Mouse (Mus musculus): ENCODE data around the gene Sec61a1.

Gene Sec61a1

DNA sequence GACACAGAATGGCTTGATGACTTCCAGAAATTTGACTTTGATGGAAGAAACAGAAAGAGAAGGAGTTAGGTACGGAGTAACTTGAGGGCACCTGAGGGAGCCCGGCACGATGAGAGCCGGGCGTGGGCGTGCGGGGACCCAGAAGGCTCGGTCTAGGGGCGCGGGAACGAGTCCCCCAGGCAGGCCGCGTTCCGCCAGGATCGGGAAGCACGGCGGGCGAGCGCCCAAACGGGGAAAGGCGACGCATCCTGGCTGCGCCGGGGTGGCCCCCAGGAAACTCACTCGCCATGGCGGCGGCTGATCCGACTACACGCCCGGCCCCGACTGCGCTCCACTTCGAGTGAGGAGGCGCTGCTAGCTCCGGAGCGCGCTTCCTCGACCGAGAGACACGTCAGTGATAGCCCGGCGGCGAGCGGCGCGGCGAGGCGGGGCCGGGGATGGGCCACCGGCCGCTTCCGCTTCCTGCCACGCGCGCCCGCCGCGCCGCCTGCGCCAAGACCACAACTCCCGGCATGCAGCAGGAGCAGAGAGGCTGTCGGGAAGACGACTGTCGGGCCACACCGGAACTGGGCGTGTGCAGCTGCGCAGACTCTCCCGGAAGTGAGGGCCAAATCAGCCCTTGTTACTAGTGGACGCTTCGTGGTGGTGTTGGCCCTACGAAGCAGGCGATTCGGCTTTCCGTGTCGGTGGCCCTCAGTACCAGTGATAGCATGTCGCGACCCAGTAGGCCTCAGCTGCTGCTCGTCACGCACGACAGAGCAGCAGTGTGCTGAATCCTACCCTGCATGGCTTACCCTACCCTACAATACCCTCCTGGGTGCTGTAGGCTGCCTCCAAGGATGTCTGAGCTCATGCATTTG, at the start of gene Sec61a1:
Sec61a1 (minus strand) TSS at position 502 of the 860 bp plus-strand sequence.
- peak; percentile 85 to 94 for DNase-seq (ENCODE audit: low spot score in 2 of 2)

DNA sequence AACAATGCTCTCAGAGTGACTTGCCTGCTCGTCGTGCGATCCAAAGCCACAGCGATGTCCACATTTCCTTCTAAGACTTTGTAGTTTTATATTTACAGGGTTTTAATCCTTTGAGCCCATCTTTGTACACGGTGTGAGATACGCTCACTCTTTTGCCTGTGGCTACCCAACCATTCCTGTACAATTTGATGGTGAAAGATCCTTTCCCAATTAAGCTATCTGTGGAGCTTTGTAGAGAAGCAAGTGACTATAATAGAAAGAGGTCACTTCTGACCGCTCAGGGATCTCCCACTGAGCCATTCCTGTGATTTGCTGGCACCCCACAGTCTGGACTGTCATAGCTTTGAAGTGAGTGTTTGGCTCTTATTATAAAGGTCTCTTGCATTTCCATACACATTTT, 48.0 kb upstream of the Sec61a1 start:
- DNase-seq (ENCODE audit: low spot score in 2 of 2): no peak

DNA sequence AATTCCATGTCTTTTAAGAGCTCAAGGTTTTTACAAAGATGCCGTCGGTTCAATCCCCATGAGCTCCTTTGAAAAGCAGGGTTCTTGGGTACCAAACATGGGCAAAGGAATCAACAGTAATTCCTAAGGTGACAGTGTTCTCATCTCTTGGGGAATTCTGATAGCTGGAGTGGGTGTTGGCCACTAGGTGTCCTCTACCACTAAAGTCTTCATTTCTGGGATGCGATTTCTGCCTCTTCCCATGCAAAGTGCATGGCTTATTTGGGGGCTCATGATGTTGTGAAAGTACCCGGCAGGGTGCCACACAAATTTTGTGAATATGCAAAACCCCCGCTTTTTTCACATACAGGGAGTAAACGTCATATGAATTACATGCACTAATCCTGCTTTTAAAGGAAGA, 46.3 kb upstream of the Sec61a1 start:
- no peak for DNase-seq (ENCODE audit: low spot score in 2 of 2)

DNA sequence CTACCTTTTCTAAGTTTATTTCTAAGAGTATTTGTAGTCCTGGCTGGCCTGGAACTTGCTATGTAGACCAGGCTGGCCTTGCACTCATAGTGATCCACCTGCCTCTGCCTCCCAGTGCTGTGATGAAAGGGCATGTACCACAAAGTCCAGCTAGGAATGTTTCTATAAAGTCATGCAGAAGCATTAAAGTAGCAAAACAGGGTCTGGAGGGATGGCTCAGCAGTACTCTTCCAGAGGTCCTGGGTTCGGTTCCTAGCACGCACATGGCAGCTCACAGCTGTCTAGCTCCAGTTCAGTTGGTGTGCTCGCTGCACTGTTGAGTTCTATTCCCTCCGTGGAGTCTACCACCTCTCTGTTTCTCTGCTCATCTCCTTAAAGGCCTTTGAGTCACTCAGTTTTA, 41.5 kb upstream of the Sec61a1 start:
- no peak for DNase-seq (ENCODE audit: low spot score in 2 of 2)

DNA sequence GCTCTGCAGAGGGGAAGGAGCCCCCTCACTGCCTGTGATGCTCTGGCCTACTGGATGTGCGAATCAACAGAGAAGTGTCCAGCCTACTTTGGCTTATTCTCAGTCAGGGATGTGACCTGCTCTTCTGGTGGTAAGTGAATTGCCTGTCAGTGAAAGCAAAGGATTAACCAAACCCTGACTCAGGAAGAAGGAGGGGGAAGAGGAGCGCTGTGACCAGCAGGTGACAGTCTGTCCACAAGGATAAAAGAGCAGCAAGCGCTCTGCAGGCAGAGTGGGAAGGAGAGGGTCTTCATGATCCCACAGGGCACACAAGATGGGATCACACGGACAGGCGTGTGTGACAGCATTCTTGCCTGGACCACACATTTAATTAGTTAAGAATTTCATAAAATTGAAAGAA, 41.0 kb upstream of the Sec61a1 start:
- DNase-seq (ENCODE audit: low spot score in 2 of 2): no peak

DNA sequence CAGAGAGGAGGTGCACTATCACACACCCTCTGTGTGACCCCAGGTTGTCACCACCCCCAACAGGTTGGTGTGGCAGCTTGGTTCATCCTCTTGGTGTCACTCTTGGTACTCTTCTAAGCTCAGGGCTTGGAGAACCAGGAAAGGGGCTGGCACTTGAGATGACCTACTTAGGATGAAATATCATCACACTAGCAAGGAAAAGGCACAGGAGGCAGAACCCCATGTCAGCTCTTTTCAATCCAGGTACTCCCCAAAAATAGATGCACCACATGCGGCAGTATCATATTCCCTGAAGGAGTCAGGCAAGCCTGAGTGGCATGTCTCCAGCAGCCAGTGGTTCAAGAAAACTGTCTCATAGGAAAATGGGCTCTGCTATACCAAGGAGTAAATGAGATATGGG, 39.4 kb upstream of the Sec61a1 start:
- DNase-seq (ENCODE audit: low spot score in 2 of 2): no peak

DNA sequence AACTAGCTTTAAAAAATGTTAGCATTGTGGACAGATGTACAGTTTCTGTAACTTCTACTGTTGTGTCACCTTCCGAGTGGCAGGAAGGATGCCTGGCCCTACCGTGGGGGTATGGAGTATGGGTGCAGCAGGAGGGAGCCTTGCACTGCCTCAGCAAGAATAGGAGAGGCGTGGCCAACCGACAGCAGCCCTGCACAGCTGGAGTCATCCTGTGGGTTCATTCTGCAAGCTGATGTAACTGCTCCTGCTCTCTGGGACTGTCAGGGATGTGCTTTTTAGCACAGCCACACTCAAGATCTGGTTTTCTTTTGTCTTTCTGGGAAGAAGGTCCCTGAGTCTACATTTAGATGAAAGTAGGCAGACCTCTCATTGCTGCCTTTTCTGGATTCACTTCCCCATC, 38.8 kb upstream of the Sec61a1 start:
- DNase-seq (ENCODE audit: low spot score in 2 of 2): no peak

DNA sequence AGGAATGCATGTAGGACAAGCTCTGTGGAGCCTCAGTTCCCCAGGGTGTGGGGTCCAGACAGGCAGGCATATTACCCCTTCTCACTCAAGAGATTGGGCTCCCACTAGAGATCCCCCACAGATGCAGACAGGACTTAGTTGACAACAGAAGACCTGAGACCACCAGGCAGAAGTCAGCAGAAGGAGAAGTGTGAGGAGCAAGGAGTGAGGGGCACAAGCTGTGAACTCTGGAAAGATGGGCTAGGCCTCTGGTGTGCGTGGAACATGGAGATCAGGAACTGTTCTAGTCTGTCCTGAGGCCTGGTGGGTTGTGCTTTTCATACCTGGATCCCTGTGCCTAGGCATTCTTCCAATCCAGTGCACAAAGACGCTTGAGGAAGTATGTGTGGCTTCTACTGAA, 31.2 kb upstream of the Sec61a1 start:
- no peak for DNase-seq (ENCODE audit: low spot score in 2 of 2)

DNA sequence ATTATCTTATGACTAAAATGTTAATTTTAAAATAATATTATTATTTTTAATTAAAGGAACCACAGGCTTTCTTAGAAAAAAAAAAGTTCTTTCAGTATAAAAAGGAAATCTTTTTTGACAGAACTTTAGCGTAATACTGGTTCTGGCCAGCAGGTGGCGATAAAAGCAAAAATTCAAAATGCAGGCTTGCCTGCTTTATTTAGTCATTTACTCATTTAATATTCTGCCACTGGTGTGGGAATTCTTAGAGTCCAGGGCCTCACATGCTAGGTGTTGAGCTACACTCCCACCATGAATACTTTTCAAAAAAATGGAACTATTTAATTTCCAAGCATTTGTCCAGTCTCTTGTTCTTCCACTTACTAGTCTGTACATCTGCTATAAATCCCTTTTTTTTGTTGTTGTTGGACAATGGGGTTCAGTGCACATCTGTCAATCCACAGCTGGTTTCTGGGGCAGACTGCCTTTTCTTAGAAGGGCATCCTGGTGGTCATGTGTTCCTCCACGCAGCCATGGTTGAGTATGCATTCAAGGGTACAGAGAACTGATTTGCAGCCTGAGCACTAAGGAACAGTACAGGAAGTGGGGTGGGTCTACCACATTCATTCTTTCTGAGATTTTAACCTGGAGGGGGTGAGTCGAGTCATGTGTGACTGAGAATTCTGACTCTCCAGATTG, 30.6 kb upstream of the Sec61a1 start:
- DNase-seq (ENCODE audit: low spot score in 2 of 2): peak in 1 of 2 experiments; percentile 55

DNA sequence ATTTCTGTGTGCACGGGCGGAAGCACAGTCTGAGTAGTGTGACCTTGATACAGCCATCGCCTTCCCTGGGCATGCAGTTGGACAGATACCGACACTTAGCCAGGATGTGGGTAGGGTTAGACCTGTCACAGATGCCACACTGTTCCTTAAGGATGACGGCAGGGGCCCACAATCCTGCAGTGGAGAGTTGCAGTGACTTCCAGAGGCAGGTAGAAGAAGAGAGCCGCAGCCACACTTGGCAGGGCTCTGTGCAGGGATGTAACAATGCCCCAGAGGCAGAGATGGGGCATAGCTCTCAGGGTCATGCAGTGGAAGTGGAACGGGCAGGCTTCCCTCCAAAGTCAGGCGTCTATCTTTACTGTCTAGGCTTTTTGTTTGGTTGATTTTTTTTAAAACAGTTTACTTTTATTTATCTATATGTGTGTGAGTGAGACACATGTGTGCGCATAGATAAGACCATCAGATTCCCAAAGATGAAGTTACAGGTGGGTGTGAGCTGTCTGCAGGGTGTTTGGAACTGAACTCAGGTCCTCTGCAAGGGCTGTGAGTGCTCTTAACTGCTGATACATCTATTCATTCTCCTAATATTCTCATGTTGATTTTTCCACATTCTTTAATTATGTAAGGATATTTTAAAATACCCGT, 29.8 kb upstream of the Sec61a1 start:
- DNase-seq (ENCODE audit: low spot score in 2 of 2): no peak

DNA sequence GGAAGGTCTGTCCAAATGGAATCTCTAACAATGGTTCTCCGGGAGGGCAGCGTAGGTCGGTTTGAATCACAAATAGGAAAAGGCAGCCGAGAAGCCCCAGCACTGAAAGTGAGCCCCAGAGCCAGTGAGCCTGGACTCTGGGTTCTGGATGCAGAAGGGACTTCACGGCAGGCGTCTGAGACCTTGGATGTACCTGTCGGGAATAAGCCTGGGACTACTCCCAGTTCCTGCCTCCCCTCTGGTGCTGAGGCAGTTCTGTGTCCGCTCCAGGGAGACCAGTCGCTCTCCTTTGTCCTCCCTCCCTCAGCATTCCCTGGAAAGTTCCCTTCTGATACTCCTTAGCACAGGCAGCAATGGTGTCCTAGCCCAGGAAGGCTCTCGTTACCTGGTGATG, 26.7 kb upstream of the Sec61a1 start:
- no peak for DNase-seq (ENCODE audit: low spot score in 2 of 2)

DNA sequence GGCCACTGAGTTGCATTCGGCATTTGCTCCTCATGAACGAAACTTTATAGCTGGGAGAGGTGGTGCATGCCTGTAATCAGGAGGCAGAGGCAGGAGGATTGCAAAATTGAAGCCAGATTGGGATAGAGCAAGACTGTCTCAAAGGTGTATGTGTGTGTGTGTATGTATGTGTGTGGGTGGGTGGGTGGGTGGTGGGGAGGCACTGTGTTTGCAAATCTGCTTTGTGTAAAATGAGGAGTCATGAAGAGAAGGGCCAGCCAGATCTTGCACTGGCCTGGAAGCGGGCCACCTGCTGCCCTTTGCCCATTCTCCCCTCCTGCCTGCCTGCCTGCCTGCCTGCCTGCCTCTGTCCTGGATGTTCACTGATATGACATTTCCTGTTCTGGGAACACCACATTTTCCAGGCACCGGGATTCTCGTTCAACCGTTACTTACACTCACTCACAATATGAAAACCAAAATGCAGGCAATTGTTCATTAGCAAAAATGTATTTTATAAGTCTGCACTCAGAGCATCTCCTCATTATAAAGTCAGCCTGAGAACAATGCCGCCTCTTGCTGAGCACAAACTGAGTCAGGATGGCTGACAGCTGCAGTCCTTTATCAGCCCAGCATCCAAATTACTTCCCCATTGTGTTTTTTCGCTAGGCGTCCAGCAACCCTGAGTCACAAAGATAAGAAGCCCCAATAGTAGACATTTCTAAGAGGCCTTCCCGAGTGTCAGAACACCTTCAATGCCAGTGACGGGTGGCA, 26.1 kb upstream of the Sec61a1 start:
- DNase-seq (ENCODE audit: low spot score in 2 of 2): no peak

DNA sequence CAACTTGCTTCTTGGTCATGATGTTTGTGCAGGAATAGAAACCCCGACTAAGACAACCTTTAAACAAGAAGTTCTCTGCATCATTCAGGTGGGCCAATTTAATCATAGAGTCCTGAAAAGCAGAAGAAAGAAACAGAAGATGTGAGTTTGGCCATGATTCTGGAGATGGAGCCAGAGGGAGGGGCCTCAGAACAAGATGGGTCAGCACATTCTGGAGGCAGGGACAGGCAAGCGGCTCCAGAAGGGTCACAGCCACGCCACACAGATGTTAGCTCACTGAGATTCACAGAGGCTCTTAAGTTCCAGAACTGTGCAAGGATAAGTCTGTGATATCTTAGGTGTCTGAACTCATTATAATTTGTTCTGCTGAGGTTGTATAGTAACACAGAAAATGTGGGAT, 25.5 kb upstream of the Sec61a1 start:
- no peak for DNase-seq (ENCODE audit: low spot score in 2 of 2)

DNA sequence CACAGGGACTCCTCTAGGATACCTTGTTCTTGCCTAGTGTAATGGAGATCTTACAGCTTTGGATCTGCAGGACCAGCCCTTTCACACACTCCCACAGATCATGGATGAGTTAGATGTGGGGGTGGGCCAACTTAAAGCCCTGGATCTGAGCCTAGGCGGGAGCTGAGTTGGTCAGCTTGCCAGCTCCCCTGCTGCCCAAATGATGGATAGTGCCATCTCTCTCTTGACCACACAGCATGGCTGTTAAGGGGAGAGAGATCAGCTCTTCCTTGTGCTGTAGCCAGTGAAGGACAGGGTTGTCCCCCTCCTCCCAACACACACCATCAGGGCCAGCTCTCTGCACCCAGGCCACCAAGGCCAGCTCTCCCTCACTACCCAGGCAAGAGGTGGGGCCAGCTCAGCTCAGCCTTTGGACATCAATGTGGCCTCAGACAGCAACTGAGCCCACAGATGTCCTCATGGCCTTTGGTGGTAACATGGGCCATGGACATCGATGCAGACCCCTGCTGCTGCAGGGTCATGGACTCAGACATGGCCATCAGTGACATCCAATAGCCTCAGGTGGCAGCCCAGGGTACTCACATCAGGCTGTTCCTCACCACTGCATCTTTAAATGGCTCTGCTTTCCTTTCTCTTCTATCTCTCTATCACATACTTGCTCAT, 21.5 kb upstream of the Sec61a1 start:
- no peak for DNase-seq (ENCODE audit: low spot score in 2 of 2)

DNA sequence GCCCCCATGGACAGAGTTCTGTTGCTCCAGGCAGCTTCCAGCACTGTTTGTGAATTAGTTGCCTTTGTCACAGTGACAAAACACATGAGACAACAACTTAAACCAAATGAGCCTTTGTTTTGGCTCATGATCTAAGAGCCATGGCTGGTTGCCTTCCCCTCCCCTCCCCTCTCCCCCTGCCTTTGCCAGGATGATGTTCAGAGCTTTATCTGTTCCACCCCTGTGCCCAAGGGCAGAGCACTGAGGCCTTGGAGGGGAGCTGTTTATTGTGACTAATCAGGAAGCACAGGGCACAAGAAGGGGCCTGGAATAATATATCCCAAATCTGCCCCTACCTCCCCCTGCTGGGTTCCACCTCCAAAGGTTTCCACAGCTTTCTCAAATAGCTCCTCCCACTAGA, 11.6 kb upstream of the Sec61a1 start:
- DNase-seq (ENCODE audit: low spot score in 2 of 2): no peak

DNA sequence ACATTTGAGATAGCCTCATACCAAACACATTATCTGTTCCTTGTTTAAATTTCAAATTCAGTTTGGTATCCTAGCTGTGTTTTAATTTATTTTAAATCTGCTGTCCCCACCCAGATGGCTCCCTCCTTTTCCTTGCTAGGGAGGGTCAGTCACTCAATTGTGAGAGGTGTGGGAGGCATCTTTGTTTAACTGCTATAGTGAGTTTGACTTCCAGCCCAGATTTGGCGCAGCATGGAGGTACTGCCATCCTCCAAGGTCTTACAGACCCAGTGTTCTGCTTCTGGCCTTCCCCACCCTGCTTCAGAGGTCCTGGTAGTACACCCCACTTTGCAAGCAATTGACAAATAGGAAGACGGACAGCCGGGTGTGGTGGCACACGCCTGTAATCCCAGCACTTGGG, 5.4 kb upstream of the Sec61a1 start:
- no peak for DNase-seq (ENCODE audit: low spot score in 2 of 2)

DNA sequence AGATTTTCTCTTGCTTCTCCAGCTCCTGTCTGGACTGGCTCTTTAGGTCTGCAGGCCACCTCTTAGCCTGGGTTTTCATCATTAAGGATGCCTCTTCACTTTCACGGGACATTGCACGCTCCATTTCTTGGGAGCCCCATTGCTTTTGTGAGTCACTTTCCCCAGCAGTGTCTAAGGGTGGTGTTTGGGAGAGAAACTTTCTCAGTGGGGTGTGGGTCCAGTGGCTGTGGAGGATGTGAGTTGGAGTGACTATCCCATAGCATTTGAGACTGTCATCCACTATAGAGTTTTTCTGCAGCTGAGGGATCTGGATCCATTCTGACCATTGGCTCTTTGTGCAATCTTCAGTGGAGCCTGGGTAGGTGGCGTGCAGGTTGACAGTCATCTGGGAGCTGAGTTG, 4.7 kb upstream of the Sec61a1 start:
- no peak for DNase-seq (ENCODE audit: low spot score in 2 of 2)

DNA sequence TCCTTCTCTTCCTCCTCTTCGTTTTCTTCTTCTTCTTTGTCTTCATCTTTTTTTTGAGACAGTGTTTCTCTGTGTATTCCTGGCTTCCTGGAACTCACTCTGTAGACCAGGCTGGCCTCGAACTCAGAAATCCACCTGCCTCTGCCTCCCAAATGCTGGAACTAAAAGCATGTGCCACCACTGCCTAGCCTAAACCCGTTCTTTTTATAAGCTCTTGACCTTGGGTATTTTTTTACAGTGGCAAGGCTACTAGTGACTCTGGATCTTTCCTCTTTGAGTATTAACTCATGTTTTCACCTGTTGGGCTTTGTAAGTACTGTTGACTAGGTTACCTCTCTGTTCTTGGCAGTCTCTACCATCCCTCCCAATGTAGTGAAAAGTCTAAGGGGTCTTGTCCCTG, 4.3 kb upstream of the Sec61a1 start:
- DNase-seq (ENCODE audit: low spot score in 2 of 2): no peak

DNA sequence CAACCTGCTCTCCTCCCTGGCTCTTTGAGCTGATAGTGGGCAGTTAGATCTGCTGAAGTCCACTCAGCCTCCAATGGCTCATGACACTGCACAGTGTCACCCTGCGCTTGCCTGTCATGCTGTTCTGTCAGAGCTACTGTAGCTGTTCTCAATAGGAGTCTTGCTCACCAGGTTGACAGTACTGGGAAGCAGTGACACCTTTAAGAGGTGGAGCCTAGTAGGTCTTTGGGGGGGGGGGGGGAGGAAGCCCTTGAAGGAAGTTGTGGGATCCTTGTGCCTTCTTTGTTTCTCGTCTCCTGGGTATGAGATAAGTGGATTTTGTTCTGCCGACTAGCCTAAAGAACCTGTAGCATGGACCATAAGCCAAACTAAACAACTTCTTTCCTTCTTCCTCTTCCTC, 3.9 kb upstream of the Sec61a1 start:
- DNase-seq (ENCODE audit: low spot score in 2 of 2): no peak

DNA sequence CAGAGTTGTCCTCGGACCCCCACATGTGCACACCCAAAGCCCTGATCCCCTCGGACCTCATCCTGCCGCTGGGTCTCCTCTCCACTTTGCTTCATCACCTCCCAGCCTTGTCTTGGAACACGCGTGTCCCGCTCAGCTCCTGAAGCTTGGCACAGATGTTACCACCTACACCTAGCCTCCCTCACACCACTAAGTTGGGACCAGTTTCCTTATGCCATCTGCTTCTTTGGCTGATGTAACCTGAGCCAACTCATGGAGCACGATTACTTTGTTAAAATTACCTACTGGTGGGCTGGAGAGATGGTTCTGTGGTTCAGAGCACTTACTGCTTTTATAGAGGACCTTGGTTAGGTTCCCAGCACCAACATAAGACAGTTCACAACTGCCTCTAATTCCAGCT, 3.1 kb upstream of the Sec61a1 start:
- DNase-seq (ENCODE audit: low spot score in 2 of 2): no peak

DNA sequence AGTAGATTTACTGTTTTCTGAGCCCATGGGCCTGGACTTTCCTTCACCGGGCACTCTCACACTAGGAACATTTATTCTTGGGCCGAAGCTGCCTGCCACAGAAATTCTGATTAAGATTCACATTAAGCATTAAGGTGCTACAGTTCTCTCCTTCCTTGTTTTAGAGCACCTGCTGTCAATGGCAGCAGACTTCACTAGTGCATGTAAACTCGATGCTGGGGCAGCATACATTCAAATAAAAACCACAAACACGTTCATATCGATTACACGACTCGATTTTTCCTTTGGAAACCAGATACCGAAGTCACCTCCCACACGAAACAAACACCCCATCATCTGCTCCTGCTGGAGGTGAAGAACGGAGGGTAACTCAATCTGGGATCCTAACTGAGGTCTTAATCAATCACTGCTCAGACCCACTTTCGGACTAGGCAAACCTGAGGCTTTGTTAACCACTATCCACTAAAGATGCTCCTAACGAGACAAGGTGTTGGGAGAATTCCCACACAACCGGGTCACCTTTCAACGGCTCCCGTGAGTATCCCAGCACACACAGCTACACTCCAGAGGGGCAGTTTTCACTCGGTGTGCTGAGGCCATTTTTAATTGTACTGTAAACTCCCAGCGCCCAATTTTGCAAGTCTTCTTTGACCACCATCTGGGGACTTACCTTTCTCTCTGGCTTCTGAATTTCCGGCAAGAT, 853 bp downstream of the Sec61a1 start:
- DNase-seq (ENCODE audit: low spot score in 2 of 2): no peak

Measured in urinary bladder, adult 18-20 months (tissue).